Mouse (Mus musculus) common myeloid progenitor, adult 5-6 weeks (primary cell): ENCODE measurements at regions not wholly inside any gene's neighbourhood (a gene's known extent, or its start where the extent isn't known, plus 50 kb on each side); places are given as distances from the start of the nearest gene placed in this dataset.
A peak's percentile ranks its signal among the peaks of the same experiment; 100 is the strongest.

ENCODE experiments used
- ATAC-seq: replicated peaks from 2 replicates; pipeline ENCODE4 v1.8.0; 2016; ENCODE audit warnings: low read depth, mild to moderate bottlenecking, moderate TSS enrichment, inconsistent platforms; ENCODE audit not compliant: poor library complexity, severe bottlenecking

DNA sequence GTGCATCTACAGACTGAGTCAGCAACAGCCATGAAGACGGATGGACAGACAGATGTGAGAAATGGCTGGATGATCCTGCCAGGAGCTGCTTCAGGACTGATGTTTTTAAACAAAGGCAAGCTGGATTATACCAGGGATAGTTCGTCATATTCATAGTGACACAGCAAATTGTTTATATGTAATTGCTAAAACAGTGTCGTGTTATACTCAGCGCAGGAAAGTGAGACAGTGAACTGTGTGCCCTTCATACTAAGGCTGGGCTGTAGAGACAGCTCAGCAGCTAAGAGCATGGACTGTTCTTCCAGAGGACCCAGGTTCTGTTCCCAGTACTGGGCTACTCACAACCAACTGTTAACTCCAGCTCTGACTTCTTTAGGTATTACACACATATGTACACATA, 199.2 kb upstream of the Tgfbr2 start:
- no peak for ATAC-seq

DNA sequence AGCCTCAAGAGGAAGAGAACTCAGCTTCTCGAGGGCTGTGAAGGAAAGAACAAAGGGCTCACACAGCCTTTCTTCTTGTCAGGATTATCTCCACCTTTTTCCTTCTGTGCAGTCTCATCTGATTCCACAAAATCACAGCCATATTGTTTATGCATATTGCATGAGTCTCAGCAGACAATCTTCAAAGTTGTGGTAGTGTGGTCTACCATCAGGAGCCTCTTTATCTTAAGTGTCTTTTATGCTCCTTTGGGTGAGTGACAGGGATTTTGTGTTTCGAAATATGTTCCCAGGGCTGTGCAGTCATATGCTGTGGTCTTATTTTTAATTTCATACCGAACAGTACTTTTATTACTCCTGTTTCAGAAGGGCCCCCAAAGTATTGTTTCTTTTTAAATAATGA, 198.2 kb upstream of the Tgfbr2 start:
- no peak for ATAC-seq

GRCm38 (mm10) chr9:116369059-116369718, 194.0 kb upstream of the Tgfbr2 start:
- ATAC-seq = peak; percentile 68

DNA sequence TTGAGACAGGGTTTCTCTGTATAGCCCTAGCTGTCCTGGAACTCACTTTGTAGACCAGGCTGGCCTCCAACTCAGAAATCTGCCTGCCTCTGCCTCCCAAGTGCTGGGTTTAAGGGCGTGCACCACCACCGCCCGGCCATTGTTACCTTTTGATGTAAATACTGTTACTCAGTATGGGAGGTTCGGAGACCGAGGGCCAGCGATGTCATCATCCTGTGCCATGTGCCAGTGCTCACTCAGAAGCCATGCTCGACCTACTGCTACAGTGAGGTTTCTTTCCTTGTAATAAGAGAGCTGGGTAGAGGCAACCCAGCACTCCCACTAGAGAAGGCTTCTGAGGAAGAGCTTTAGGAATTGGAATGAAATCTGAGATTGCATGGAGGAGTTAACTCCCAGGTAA, 191.6 kb upstream of the Tgfbr2 start:
- ATAC-seq = no peak

- ATAC-seq = peak; percentile 87
Measured at GRCm38 (mm10) chr9:116366193-116366592, 191.0 kb upstream of the Tgfbr2 start.

- ATAC-seq = peak; percentile 20
Measured at GRCm38 (mm10) chr9:116365701-116366100, 190.5 kb upstream of the Tgfbr2 start.

- ATAC-seq = no peak
Measured at GRCm38 (mm10) chr9:116365016-116365685, 190.0 kb upstream of the Tgfbr2 start.

- ATAC-seq = 0 out of 2 replicates have a peak, but pooled peaks have one; percentile 27
Measured at GRCm38 (mm10) chr9:116361092-116361491, 185.9 kb upstream of the Tgfbr2 start.

DNA sequence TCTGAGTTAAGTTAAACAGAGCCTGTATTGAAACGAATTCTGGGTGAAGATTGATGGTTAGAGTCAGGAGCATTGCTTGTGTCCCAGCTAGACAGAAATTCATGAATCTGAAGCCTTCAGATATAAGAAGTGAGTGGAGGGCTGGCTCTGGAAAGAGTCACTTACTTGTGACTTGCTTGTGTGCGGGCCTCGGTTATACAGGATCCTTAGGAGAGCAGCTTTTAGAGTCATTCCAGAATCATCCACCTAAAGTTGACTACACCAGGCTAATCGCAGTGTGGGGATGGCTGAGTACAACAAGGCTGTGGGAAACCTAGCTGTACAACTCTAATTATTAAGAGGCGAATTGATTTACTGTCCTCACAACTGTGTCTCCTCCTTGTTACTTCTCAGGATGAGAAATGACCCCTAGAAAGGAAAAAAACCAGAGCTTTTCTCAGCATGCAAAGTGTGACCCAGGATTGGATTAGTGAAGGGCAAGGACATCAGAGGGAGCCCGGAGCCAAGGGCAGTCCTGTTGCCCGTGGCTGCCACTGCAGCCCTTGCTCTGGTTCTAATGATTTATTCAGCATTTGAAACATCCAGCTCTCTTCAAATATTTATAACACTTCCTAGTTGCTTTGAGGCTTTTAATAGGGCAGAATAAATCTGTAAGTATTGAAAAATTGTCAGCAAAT, 179.0 kb upstream of the Tgfbr2 start:
- no peak for ATAC-seq

- ATAC-seq = no peak
Measured at GRCm38 (mm10) chr9:116352801-116353494, 177.8 kb upstream of the Tgfbr2 start.

- peak; percentile 62 for ATAC-seq
Measured at GRCm38 (mm10) chr9:116350804-116351547, 175.8 kb upstream of the Tgfbr2 start.

- ATAC-seq = no peak
Measured at GRCm38 (mm10) chr9:116347021-116347420, 171.9 kb upstream of the Tgfbr2 start.

DNA sequence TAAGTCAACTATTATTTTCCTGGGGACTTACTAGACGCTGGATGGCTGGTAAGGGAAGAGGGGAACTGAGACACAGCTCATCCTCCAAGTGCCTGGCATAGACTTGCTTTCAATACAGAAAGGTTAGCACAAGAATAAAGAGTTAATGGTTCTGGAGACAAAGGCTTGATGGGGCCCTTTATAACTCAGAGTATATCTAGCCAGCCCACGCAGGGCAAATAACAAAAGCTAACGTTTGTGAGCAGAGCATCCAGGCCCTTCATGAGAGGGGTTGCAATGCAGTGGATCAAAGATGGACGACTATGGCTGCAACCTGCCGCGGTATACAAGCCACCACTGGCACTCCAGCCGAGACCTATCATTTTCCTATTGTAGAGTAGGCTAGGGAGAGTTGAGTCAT, 171.3 kb upstream of the Tgfbr2 start:
- no peak for ATAC-seq

DNA sequence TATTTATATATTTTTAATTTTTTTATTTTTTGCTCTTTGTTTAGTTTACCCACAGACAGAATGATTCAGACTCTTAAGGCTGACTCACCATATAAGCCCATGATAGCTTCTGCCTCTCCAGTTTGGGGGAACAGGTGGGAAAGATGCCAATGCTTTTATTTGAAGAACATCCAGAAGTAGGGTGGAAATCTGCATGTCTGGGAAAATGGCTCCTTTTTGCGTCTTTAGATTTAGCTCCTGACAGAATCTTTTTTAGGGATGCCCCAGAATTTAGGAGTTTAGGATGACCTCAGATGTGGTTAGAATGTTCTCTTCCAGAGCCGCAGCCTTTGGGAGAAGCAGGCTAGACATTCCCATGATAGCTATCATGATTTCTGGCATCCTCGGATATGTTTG, 167.9 kb upstream of the Tgfbr2 start:
- ATAC-seq = no peak

DNA sequence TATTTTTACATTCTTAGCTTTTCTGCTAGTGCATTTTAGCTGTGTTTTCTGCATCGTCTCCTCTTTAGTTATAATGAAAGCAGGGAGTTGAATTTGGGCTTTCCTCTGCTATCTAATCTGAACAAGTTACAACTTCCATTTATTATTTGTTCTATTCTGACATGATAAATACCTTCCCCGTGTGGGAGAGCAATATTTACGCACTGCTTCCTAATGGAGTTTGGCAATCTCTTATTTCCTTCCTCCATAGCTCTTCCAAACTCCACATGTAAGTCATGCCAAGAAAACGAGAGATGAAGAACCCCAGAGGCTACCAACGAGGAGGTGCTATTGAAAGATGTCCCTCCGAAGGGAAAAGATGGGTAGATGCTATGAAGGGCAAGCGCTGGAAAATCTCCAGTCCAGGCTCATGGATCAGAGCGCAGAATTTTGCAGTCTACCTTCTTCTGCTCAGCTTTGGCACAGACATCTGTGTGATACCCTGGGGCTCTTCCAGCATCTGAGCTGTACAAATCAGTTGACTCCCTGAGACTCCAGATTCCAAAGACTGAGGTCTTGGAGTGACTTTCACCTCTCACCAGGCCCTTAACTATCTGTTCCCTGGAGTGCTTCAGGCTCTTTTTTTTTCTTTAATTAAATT, 167.4 kb upstream of the Tgfbr2 start:
- ATAC-seq = no peak

GRCm38 (mm10) chr9:116342009-116342408, 166.8 kb upstream of the Tgfbr2 start:
- no peak for ATAC-seq

- ATAC-seq = no peak
Measured at GRCm38 (mm10) chr9:116340952-116341351, 165.8 kb upstream of the Tgfbr2 start.

DNA sequence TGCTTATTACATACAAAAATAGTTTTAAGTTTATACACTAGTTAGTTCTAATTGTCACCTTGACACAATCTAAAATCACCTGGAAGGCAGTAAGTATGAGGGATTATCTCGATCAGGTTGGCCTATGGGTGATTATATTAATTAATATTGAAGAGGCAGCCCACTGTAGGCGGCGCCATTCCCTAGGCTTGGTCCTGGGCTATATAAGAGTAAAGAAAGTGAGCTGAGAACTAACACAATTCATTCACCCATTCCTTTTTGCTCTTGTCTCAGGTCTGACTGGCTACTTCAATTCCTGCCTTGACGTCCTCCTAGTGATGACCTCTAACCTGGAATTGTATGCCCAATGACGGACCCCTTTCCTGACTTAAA, 163.6 kb upstream of the Tgfbr2 start:
- no peak for ATAC-seq

GRCm38 (mm10) chr9:116338093-116338728, 163.1 kb upstream of the Tgfbr2 start:
- peak; percentile 88 for ATAC-seq
